Mouse (Mus musculus): ENCODE data around the gene Chchd6. TPM values are rescaled to one million over a fixed set of nuclear protein-coding genes. Genes with fewer than 3 reads are reported as not detected.

Gene Chchd6
- polyA plus RNA-seq, 1 experiment from 2014 or later, result 55.9 TPM

GRCm38 (mm10) chr6:89467290-89467689 lies 128.2 kb downstream of the Chchd6 start:
- no peak overlapping the region for H3K9ac ChIP-seq (ENCODE audit: low read length)
- WGBS, result 79% methylated on average over 9 of the region's 9 CpGs
- H3K4me2 ChIP-seq (ENCODE audit: low read depth, low read length), result no peak overlapping the region
- no peaks in the 10 kb centered on the region for H3K27me3 ChIP-seq (ENCODE audit: control insufficient read depth, insufficient read depth, low read depth, low read length)
- no peaks in the 10 kb centered on the region for H3K36me3 ChIP-seq (ENCODE audit: control insufficient read depth, insufficient read depth, low read length)
- no peak overlapping the region for H3K27ac ChIP-seq (ENCODE audit: low read length)
- ATAC-seq (ENCODE audit: low read depth), result no peak
- peaks cover 12% of the 10 kb centered on the region for H3K4me1 ChIP-seq (replicated peaks; ENCODE audit: control insufficient read depth, insufficient read depth, low read length)
- no peaks in the 10 kb centered on the region for H3K9me3 ChIP-seq (ENCODE audit: control insufficient read depth, low read length)
- H3K4me3 ChIP-seq (ENCODE audit: low read length), result no peak overlapping the region

- no peak overlapping the region for H3K27ac ChIP-seq (ENCODE audit: low read length)
- ATAC-seq (ENCODE audit: low read depth), result no peak
- H3K4me3 ChIP-seq (ENCODE audit: low read length), result no peak overlapping the region
- H3K4me1 ChIP-seq (replicated peaks; ENCODE audit: control insufficient read depth, insufficient read depth, low read length), result peaks cover 16% of the 10 kb centered on the region
- H3K27me3 ChIP-seq (ENCODE audit: control insufficient read depth, insufficient read depth, low read depth, low read length), result no peaks in the 10 kb centered on the region
- H3K9ac ChIP-seq (ENCODE audit: low read length), result no peak overlapping the region
- 72% methylated on average over 3 of the region's 3 CpGs for WGBS
- no peak overlapping the region for H3K4me2 ChIP-seq (ENCODE audit: low read depth, low read length)
- no peaks in the 10 kb centered on the region for H3K36me3 ChIP-seq (ENCODE audit: control insufficient read depth, insufficient read depth, low read length)
- H3K9me3 ChIP-seq (ENCODE audit: control insufficient read depth, low read length), result no peaks in the 10 kb centered on the region
Measured at GRCm38 (mm10) chr6:89466875-89467274, 128.6 kb downstream of the Chchd6 start.

GRCm38 (mm10) chr6:89466053-89466708 lies 129.3 kb downstream of the Chchd6 start:
- Histone ChIP-seq H3K27me3 (ENCODE audit: control insufficient read depth, insufficient read depth, low read depth, low read length) (no peaks in the 10 kb centered on the region), H3K9me3 (ENCODE audit: control insufficient read depth, low read length) (no peaks in the 10 kb centered on the region), H3K9ac (ENCODE audit: low read length) (no peak overlapping the region), H3K36me3 (ENCODE audit: control insufficient read depth, insufficient read depth, low read length) (no peaks in the 10 kb centered on the region), H3K4me1 (replicated peaks; ENCODE audit: control insufficient read depth, insufficient read depth, low read length) (peaks cover 23% of the 10 kb centered on the region), H3K4me2 (ENCODE audit: low read depth, low read length) (no peak overlapping the region), H3K4me3 (ENCODE audit: low read length) (no peak overlapping the region), H3K27ac (ENCODE audit: low read length) (no peak overlapping the region)
- 75% methylated on average over 12 of the region's 12 CpGs for WGBS
- ATAC-seq (ENCODE audit: low read depth), result no peak

GRCm38 (mm10) chr6:89462223-89462760 lies 133.2 kb downstream of the Chchd6 start:
- peak overlapping the region; percentile 77 for H3K27ac ChIP-seq (ENCODE audit: low read length)
- no peak overlapping the region for H3K9ac ChIP-seq (ENCODE audit: low read length)
- 74% methylated on average over 2 of the region's 2 CpGs for WGBS
- H3K36me3 ChIP-seq (ENCODE audit: control insufficient read depth, insufficient read depth, low read length), result no peaks in the 10 kb centered on the region
- H3K4me2 ChIP-seq (ENCODE audit: low read depth, low read length), result no peak overlapping the region
- no peak overlapping the region for H3K4me3 ChIP-seq (ENCODE audit: low read length)
- H3K9me3 ChIP-seq (ENCODE audit: control insufficient read depth, low read length), result no peaks in the 10 kb centered on the region
- peaks cover 22% of the 10 kb centered on the region for H3K4me1 ChIP-seq (replicated peaks; ENCODE audit: control insufficient read depth, insufficient read depth, low read length)
- H3K27me3 ChIP-seq (ENCODE audit: control insufficient read depth, insufficient read depth, low read depth, low read length), result no peaks in the 10 kb centered on the region
- ATAC-seq (ENCODE audit: low read depth), result 0 out of 2 replicates have a peak, but pooled peaks have one; percentile 22

GRCm38 (mm10) chr6:89461250-89462222 lies 133.9 kb downstream of the Chchd6 start:
- Histone ChIP-seq H3K4me3 (ENCODE audit: low read length) (no peak overlapping the region), H3K27me3 (ENCODE audit: control insufficient read depth, insufficient read depth, low read depth, low read length) (no peaks in the 10 kb centered on the region), H3K27ac (ENCODE audit: low read length) (peak overlapping the region; percentile 77), H3K9me3 (ENCODE audit: control insufficient read depth, low read length) (no peaks in the 10 kb centered on the region), H3K36me3 (ENCODE audit: control insufficient read depth, insufficient read depth, low read length) (no peaks in the 10 kb centered on the region), H3K4me1 (replicated peaks; ENCODE audit: control insufficient read depth, insufficient read depth, low read length) (peaks cover 24% of the 10 kb centered on the region), H3K9ac (ENCODE audit: low read length) (no peak overlapping the region), H3K4me2 (ENCODE audit: low read depth, low read length) (no peak overlapping the region)
- 45% methylated on average over 9 of the region's 9 CpGs for WGBS
- peak; percentile 78 for ATAC-seq (ENCODE audit: low read depth)

- Histone ChIP-seq H3K36me3 (ENCODE audit: control insufficient read depth, insufficient read depth, low read length) (no peaks in the 10 kb centered on the region), H3K27ac (ENCODE audit: low read length) (no peak overlapping the region), H3K4me2 (ENCODE audit: low read depth, low read length) (no peak overlapping the region), H3K9ac (ENCODE audit: low read length) (no peak overlapping the region), H3K27me3 (ENCODE audit: control insufficient read depth, insufficient read depth, low read depth, low read length) (no peaks in the 10 kb centered on the region), H3K4me3 (ENCODE audit: low read length) (no peak overlapping the region), H3K9me3 (ENCODE audit: control insufficient read depth, low read length) (no peaks in the 10 kb centered on the region), H3K4me1 (replicated peaks; ENCODE audit: control insufficient read depth, insufficient read depth, low read length) (peaks cover 30% of the 10 kb centered on the region)
- ATAC-seq (ENCODE audit: low read depth), result no peak
- WGBS, result 60% methylated on average over 3 of the region's 3 CpGs
Measured at GRCm38 (mm10) chr6:89459634-89460033, 135.8 kb downstream of the Chchd6 start.

- Histone ChIP-seq H3K4me1 (replicated peaks; ENCODE audit: control insufficient read depth, insufficient read depth, low read length) (peaks cover 28% of the 10 kb centered on the region), H3K36me3 (ENCODE audit: control insufficient read depth, insufficient read depth, low read length) (no peaks in the 10 kb centered on the region), H3K4me3 (ENCODE audit: low read length) (no peak overlapping the region), H3K9me3 (ENCODE audit: control insufficient read depth, low read length) (no peaks in the 10 kb centered on the region), H3K27ac (ENCODE audit: low read length) (no peak overlapping the region), H3K4me2 (ENCODE audit: low read depth, low read length) (no peak overlapping the region), H3K9ac (ENCODE audit: low read length) (no peak overlapping the region), H3K27me3 (ENCODE audit: control insufficient read depth, insufficient read depth, low read depth, low read length) (no peaks in the 10 kb centered on the region)
- ATAC-seq (ENCODE audit: low read depth), result no peak
- 54% methylated on average over 2 of the region's 2 CpGs for WGBS
Measured at GRCm38 (mm10) chr6:89457601-89458000, 137.9 kb downstream of the Chchd6 start.

- peaks cover 17% of the 10 kb centered on the region for H3K4me1 ChIP-seq (replicated peaks; ENCODE audit: control insufficient read depth, insufficient read depth, low read length)
- WGBS, result 33% methylated on average over 1 of the region's 1 CpGs
- H3K9me3 ChIP-seq (ENCODE audit: control insufficient read depth, low read length), result no peaks in the 10 kb centered on the region
- no peaks in the 10 kb centered on the region for H3K27me3 ChIP-seq (ENCODE audit: control insufficient read depth, insufficient read depth, low read depth, low read length)
- no peak overlapping the region for H3K27ac ChIP-seq (ENCODE audit: low read length)
- no peaks in the 10 kb centered on the region for H3K36me3 ChIP-seq (ENCODE audit: control insufficient read depth, insufficient read depth, low read length)
- ATAC-seq (ENCODE audit: low read depth), result no peak
- H3K9ac ChIP-seq (ENCODE audit: low read length), result no peak overlapping the region
- no peak overlapping the region for H3K4me2 ChIP-seq (ENCODE audit: low read depth, low read length)
- no peak overlapping the region for H3K4me3 ChIP-seq (ENCODE audit: low read length)
Measured at GRCm38 (mm10) chr6:89456409-89456961, 139.0 kb downstream of the Chchd6 start.

GRCm38 (mm10) chr6:89455523-89456000 lies 139.9 kb downstream of the Chchd6 start:
- no peak overlapping the region for H3K4me3 ChIP-seq (ENCODE audit: low read length)
- H3K9me3 ChIP-seq (ENCODE audit: control insufficient read depth, low read length), result no peaks in the 10 kb centered on the region
- WGBS, result 58% methylated on average over 4 of the region's 4 CpGs
- no peak overlapping the region for H3K4me2 ChIP-seq (ENCODE audit: low read depth, low read length)
- no peaks in the 10 kb centered on the region for H3K36me3 ChIP-seq (ENCODE audit: control insufficient read depth, insufficient read depth, low read length)
- H3K27me3 ChIP-seq (ENCODE audit: control insufficient read depth, insufficient read depth, low read depth, low read length), result no peaks in the 10 kb centered on the region
- H3K27ac ChIP-seq (ENCODE audit: low read length), result 0 out of 2 replicates have a peak overlapping the region, but pooled peaks have one; percentile 10
- peaks cover 13% of the 10 kb centered on the region for H3K4me1 ChIP-seq (replicated peaks; ENCODE audit: control insufficient read depth, insufficient read depth, low read length)
- ATAC-seq (ENCODE audit: low read depth), result no peak; the same call in 1 of the 2 replicates
- no peak overlapping the region for H3K9ac ChIP-seq (ENCODE audit: low read length)
